Mouse (Mus musculus) cortical plate, adult 2 months (tissue): ENCODE results near the gene Ccdc126.

Experiments used
- CTCF ChIP-seq: fragments of 200-500 bp; IDR thresholded peaks from 2 replicates; pipeline ENCODE4 v1.5.1; 2011; ENCODE audit warnings: mild to moderate bottlenecking, control low read depth, low read length; ENCODE audit not compliant: insufficient read depth; ENCODE audit errors: extremely low read depth
- POLR2A ChIP-seq: fragments of 200-500 bp; IDR thresholded peaks from 2 replicates; pipeline ENCODE4 v1.6.1; 2011; ENCODE audit warnings: mild to moderate bottlenecking, low read length, control low read depth; ENCODE audit not compliant: insufficient read depth; ENCODE audit errors: extremely low read depth

DNA sequence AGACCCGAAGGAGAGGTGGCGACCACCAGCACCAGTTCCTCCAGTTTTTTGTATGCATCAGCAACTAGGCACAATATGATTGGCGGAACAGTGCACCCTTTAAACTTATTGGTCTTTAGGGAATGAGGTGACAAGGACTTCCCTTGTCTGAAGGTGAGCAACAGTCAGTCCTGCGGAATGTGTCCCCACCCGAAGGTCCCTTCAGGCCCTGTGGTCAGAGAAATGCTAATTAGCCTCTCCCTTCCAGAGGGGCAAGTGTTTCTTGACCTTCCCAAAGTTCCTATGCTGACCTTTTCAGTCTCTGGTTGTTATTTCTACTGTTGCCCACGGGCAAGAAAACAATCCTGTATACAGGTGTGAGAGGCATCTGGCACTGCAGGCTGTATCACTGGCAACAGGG is 47.3 kb upstream of the Ccdc126 start:
- no peak for TF ChIP-seq CTCF
- TF ChIP-seq POLR2A, result no peak
